Mouse (Mus musculus): ENCODE results near the gene Pex14. TPM values are rescaled to one million over a fixed set of nuclear protein-coding genes. Genes with fewer than 3 reads are reported as not detected.

Gene Pex14
- polyA plus RNA-seq, 1 experiment from 2014 or later: 49.4 TPM

DNA sequence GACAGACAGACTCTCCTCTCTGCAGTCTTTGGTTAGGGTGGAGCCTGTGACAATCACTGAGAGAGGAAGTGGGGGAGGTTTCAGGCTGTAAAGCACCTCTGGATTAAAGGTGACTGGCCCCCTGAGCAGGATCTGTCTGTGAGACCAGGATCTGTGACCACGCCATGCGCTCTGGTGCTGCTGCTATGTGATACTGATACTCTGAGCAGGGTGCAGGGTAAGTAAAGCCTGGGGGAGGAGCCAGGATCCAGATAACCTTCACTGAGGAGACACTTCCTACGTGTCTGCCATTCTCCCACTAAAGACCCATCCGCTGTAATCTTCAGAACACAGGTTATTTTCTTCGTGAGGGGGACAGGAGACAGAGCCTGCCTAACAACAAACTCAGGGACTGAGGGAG is 53.8 kb downstream of the Pex14 start:
- Histone ChIP-seq H3K4me2 (replicated peaks) (no peak overlapping the region), H3K36me3 (no peaks in the 10 kb centered on the region), H3K27me3 (peaks cover 11% of the 10 kb centered on the region), H3K4me1 (peaks cover 44% of the 10 kb centered on the region), H3K9me3 (replicated peaks) (no peaks in the 10 kb centered on the region), H3K4me3 (no peak overlapping the region), H3K9ac (no peak overlapping the region), H3K27ac (no peak overlapping the region)
- whole genome bisulfite sequencing: 74% methylated on average over 5 of the region's 5 CpGs
- ATAC-seq (ENCODE audit: low FRiP score): no peak

DNA sequence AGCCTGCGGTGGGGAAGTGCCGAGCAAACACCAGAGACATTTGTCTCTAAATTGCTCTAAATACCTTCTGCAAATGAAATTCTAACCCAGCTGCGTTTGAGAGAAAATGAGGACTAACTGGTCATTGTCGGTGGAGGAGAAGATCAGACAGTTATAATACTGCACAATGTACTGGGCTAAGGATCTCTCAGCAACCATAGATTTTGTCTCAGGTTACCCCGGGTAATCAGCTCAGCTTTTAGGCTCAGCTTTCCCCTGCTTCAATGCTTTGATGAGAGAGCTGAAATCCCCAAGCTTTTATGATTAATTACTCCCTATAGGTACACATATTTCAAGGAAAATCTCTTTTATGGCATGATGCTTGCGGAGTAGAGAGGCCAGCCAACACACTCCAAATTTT is 59.4 kb downstream of the Pex14 start:
- whole genome bisulfite sequencing: 61% methylated on average over 6 of the region's 6 CpGs
- Histone ChIP-seq H3K27me3 (no peaks in the 10 kb centered on the region), H3K9me3 (replicated peaks) (no peaks in the 10 kb centered on the region), H3K4me3 (no peak overlapping the region), H3K36me3 (no peaks in the 10 kb centered on the region), H3K4me2 (replicated peaks) (no peak overlapping the region), H3K27ac (peak overlapping the region; percentile 58), H3K9ac (no peak overlapping the region), H3K4me1 (peaks cover 38% of the 10 kb centered on the region)
- no peak for ATAC-seq (ENCODE audit: low FRiP score)

DNA sequence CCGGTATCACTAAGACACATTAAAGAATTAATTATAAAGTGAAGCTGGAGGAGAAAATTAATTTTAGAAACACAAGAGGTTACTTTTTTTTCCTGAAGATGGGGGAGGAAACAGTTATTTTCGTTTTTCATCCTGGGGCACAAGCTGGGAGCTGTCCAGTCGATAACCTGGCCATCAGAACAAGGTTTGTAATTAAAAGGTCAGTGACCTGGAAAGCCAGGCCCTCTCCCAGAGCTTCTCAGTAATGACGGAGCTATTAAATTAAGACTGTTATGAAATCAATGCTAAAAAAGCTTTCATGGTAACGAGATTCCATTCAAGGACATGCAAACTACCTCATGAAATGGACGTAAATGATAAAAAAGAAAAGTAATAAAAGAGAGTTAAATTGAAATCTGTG is 62.0 kb downstream of the Pex14 start:
- Histone ChIP-seq H3K27ac (no peak overlapping the region), H3K4me1 (peaks cover 39% of the 10 kb centered on the region), H3K9me3 (replicated peaks) (no peaks in the 10 kb centered on the region), H3K9ac (no peak overlapping the region), H3K4me2 (replicated peaks) (no peak overlapping the region), H3K36me3 (no peaks in the 10 kb centered on the region), H3K27me3 (no peaks in the 10 kb centered on the region), H3K4me3 (no peak overlapping the region)
- 61% methylated on average over 6 of the region's 6 CpGs for WGBS
- ATAC-seq (ENCODE audit: low FRiP score): no peak

DNA sequence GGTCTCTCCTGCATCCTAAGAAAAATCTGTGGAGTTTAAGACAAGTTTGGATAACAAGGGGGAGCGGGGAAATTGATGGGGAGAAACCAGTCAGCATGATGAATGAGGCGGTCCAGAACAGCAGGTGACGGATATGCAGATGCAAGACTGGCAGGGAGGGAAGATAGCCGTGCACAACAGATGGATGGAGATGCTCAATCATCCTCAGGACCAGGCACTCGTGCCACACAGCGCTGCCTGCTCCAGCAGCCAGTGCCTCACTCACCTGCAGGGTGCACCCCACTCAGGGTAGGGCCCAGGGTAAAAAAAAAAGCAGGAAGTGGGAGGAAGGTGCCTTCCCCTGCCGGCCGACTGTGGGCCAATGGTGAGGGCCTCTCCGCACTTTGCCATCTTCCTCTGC is 63.1 kb downstream of the Pex14 start:
- Histone ChIP-seq H3K27ac (peak overlapping the region; percentile 45), H3K4me2 (replicated peaks) (no peak overlapping the region), H3K9me3 (replicated peaks) (no peaks in the 10 kb centered on the region), H3K4me3 (no peak overlapping the region), H3K4me1 (peaks cover 39% of the 10 kb centered on the region), H3K9ac (no peak overlapping the region), H3K27me3 (no peaks in the 10 kb centered on the region), H3K36me3 (no peaks in the 10 kb centered on the region)
- peak; percentile 53; the same call in 1 of the 2 replicates for ATAC-seq (ENCODE audit: low FRiP score)
- WGBS: 36% methylated on average over 9 of the region's 9 CpGs

DNA sequence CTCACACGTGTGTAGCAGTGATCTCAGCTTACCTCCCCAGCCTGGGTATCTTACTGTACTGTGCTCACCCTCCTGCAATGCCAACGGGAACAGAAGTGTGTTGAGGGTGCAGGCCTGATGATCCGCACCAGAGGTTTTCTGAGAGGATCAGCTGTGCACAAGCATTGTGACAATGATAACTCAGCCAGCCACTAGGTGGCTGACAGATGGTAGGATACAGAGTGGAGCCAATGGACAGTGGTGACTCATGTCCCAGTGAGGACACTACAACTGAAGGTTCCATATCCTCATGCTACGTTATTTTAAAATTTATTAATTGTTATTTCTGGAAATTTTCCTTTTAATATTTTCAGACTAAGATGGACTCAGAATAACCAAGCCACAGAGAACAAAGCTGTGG is 68.2 kb downstream of the Pex14 start:
- Histone ChIP-seq H3K36me3 (no peaks in the 10 kb centered on the region), H3K4me3 (no peak overlapping the region), H3K4me1 (peaks cover 19% of the 10 kb centered on the region), H3K4me2 (replicated peaks) (no peak overlapping the region), H3K27ac (no peak overlapping the region), H3K9ac (no peak overlapping the region), H3K9me3 (replicated peaks) (no peaks in the 10 kb centered on the region), H3K27me3 (no peaks in the 10 kb centered on the region)
- peak; percentile 62; the same call in 1 of the 2 replicates for ATAC-seq (ENCODE audit: low FRiP score)
- WGBS: 79% methylated on average over 4 of the region's 4 CpGs

DNA sequence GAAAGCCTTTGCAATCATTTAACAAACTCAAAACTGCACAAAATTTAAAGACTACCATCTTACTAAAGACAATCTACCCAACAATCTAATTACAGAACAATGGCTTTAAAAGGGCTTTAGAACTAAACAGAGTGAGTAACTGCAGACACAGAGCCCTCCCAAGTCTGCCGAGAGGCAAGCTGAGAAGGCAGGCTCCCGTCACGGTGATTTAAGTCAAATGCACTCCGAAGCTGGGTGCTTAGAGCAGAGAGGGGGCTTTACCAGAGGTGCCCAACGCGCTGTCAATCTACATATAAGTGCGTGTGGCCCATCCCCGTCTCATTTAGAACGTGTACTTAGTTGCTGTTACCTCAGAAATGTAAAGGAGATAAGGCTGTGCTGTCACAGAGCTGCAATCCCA is 72.1 kb downstream of the Pex14 start:
- Histone ChIP-seq H3K9me3 (replicated peaks) (no peaks in the 10 kb centered on the region), H3K4me1 (peaks cover 13% of the 10 kb centered on the region), H3K4me2 (replicated peaks) (no peak overlapping the region), H3K27ac (no peak overlapping the region), H3K36me3 (no peaks in the 10 kb centered on the region), H3K27me3 (no peaks in the 10 kb centered on the region), H3K4me3 (no peak overlapping the region), H3K9ac (no peak overlapping the region)
- 41% methylated on average over 9 of the region's 9 CpGs for WGBS
- ATAC-seq (ENCODE audit: low FRiP score): no peak; the same call in 1 of the 2 replicates

DNA sequence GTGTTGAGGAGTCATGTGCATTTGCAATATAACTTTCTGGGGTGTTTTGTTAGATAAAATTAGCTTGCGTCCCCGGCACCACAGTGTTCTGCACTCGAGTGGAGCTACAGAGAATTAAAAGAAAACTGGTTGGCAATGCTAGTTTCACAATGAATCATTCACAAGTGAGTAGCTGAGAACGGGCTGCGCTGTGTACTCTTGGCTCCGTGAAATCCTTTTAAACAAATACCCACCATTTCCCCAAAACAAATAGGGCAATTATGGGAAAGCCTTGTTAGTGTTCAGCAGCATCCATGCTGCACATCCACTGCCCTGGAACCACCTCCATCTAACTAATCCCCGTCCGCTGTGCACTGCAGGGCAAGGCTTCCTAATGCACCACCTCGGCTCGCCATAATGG is 74.4 kb downstream of the Pex14 start:
- Histone ChIP-seq H3K27me3 (no peaks in the 10 kb centered on the region), H3K27ac (no peak overlapping the region), H3K4me1 (peaks cover 13% of the 10 kb centered on the region), H3K4me3 (no peak overlapping the region), H3K36me3 (no peaks in the 10 kb centered on the region), H3K9me3 (replicated peaks) (no peaks in the 10 kb centered on the region), H3K4me2 (replicated peaks) (no peak overlapping the region), H3K9ac (no peak overlapping the region)
- ATAC-seq (ENCODE audit: low FRiP score): no peak
- 76% methylated on average over 10 of the region's 10 CpGs for WGBS

DNA sequence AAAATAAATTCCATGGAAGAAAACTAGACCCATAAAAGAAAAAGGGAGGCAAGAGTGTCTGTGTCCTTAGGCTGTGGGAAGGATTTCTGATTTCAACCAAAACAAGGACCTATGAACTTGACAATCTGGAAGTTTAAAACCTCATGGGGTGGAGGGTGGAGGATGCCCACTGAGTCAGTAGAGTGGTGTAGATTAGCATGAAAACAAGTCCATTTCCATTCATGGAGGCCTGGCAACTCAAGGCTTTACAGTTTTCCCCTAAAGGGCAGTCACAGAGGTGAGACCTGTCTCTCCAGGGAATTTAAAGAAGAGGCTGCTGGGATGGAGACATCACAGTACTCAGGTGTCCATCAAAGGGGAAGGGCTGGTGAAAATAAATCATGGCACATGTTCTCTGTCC is 78.7 kb downstream of the Pex14 start:
- Histone ChIP-seq H3K9me3 (replicated peaks) (no peaks in the 10 kb centered on the region), H3K4me1 (peaks cover 7% of the 10 kb centered on the region; the same call in 1 of the 2 replicates), H3K27me3 (no peaks in the 10 kb centered on the region), H3K36me3 (no peaks in the 10 kb centered on the region), H3K9ac (no peak overlapping the region), H3K4me2 (replicated peaks) (no peak overlapping the region), H3K4me3 (no peak overlapping the region), H3K27ac (no peak overlapping the region)
- ATAC-seq (ENCODE audit: low FRiP score): no peak

DNA sequence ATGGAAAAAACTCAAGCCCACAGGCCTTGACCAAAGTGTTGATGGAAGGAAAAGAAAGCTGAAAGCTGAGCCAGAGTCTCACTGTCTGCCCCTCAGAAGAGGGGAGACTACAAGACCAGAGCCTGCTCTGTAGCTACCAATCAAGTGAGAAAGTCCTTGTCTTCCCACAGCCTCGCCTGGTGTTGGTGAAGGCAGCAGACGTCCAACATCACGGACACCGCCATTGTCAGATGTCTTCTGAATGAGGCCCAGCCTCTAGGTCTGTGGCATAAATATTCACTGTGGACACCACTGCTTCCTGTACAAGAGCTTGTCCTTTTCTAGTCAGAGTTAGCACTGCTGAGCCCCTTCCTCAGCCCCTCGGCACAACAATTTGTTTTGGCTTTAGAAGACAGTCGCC is 80.2 kb downstream of the Pex14 start:
- no peak overlapping the region for H3K9ac ChIP-seq
- H3K27me3 ChIP-seq: no peaks in the 10 kb centered on the region
- no peak overlapping the region for H3K27ac ChIP-seq
- no peak overlapping the region for H3K4me2 ChIP-seq (replicated peaks)
- no peak for ATAC-seq (ENCODE audit: low FRiP score)
- peaks cover 4% of the 10 kb centered on the region; the same call in 1 of the 2 replicates for H3K4me1 ChIP-seq
- H3K36me3 ChIP-seq: no peaks in the 10 kb centered on the region
- H3K9me3 ChIP-seq (replicated peaks): no peaks in the 10 kb centered on the region
- no peak overlapping the region for H3K4me3 ChIP-seq
- 81% methylated on average over 6 of the region's 6 CpGs for WGBS

DNA sequence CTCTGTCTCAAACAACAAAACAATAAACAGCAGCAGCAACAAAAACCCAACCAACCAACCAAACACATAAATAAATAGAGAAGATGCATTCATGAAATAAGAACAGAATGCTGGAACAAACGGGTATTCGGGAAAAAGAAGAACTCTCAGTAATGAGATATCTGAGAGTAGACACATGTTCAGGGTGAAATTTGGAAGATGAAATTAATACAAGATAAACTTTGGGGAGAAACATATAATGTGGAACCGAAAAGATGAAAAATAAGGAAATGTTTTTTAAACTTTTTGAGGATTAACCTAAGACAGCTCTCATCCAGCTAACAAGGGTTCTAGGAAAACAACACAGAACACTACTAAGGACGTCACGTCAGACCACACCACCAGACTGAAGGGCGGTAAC is 92.9 kb downstream of the Pex14 start:
- H3K27ac ChIP-seq: no peak overlapping the region
- H3K27me3 ChIP-seq: no peaks in the 10 kb centered on the region
- no peaks in the 10 kb centered on the region for H3K9me3 ChIP-seq (replicated peaks)
- H3K4me3 ChIP-seq: no peak overlapping the region
- H3K4me1 ChIP-seq: no peaks in the 10 kb centered on the region
- no peak for ATAC-seq (ENCODE audit: low FRiP score)
- no peak overlapping the region for H3K4me2 ChIP-seq (replicated peaks)
- no peaks in the 10 kb centered on the region for H3K36me3 ChIP-seq
- WGBS: 95% methylated on average over 6 of the region's 6 CpGs
- H3K9ac ChIP-seq: no peak overlapping the region

DNA sequence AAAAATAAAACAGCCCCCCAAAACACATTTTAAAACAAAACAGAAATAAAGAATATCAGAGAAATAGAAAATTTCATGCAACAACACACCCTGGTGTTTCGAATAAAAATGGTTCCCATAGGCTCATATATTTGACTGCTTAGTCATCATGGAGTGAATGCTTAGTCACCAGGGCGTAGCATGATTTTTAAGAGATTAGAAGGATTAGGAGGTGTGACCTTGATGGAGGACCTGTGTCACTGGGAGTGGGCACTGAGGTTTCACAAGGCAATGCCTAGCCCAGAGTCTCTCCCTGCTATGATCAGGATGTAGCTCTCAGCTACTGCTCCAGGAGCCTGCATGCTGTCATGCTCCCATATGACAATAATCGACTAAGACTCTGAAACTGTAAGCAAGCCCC is 93.6 kb downstream of the Pex14 start:
- H3K36me3 ChIP-seq: no peaks in the 10 kb centered on the region
- no peak overlapping the region for H3K27ac ChIP-seq
- no peaks in the 10 kb centered on the region for H3K4me1 ChIP-seq
- no peak overlapping the region for H3K9ac ChIP-seq
- H3K4me2 ChIP-seq (replicated peaks): no peak overlapping the region
- no peak for ATAC-seq (ENCODE audit: low FRiP score)
- no peaks in the 10 kb centered on the region for H3K27me3 ChIP-seq
- 94% methylated on average over 3 of the region's 3 CpGs for WGBS
- no peaks in the 10 kb centered on the region for H3K9me3 ChIP-seq (replicated peaks)
- no peak overlapping the region for H3K4me3 ChIP-seq

DNA sequence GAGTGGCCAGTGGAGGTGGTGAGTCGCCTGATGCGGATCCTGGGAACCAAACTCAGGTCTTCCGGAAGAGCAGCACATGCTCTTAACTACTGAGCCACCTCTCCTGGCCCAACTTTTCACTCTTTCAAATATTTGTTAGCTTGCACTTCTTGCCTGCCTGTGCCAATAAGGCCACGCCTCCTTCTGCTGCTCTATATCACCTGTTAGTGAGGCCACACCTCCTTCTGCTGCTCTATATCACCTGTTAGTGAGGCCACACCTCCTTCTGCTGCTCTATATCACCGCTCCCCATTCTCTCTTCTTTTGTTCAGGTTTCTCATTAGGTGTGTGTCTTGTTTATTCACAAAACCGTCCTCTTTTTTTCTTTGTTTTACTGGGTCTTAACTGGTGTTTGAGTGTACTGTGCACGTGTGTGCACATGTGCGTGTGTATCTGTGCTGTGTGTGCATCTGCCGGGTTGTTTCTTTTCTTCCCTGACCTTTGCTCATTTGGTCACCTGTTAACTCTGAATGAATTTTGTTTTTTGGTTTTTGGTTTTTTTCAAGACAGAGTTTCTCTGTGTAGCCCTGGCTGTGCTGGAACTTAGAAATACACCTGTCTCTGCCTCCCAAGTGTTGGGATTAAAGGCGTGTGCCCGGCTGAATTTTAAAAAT is 97.1 kb downstream of the Pex14 start:
- Histone ChIP-seq H3K36me3 (no peaks in the 10 kb centered on the region), H3K9me3 (replicated peaks) (no peaks in the 10 kb centered on the region), H3K4me3 (no peak overlapping the region), H3K27ac (no peak overlapping the region), H3K9ac (no peak overlapping the region), H3K4me1 (no peaks in the 10 kb centered on the region), H3K4me2 (replicated peaks) (no peak overlapping the region), H3K27me3 (no peaks in the 10 kb centered on the region)
- WGBS: 91% methylated on average over 11 of the region's 11 CpGs
- ATAC-seq (ENCODE audit: low FRiP score): no peak

DNA sequence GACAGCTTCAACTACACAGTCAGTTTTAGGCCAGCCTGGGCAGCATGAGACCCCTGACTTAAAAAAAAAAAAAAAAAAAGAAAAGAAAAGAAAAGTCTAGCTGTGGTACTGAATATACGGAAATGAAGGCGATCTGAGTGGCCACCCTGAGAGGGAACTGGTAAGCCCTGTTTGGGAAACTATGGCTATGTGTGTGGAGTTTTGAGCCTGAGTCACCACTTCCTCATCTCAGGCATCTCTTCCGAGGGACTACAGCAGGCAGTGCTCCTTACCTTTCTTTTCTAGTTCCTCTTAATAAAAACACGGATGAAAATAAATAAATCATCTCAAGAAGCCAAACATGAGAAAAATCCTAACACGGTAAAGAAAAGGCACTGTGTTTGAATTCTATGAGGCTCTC is 98.2 kb downstream of the Pex14 start:
- no peaks in the 10 kb centered on the region for H3K27me3 ChIP-seq
- no peak overlapping the region for H3K4me3 ChIP-seq
- H3K36me3 ChIP-seq: no peaks in the 10 kb centered on the region
- no peak for ATAC-seq (ENCODE audit: low FRiP score)
- no peak overlapping the region for H3K9ac ChIP-seq
- no peaks in the 10 kb centered on the region for H3K9me3 ChIP-seq (replicated peaks)
- no peak overlapping the region for H3K27ac ChIP-seq
- H3K4me2 ChIP-seq (replicated peaks): no peak overlapping the region
- H3K4me1 ChIP-seq: no peaks in the 10 kb centered on the region
- 83% methylated on average over 5 of the region's 5 CpGs for WGBS

All from hindbrain, embryonic 12.5 days (tissue).